Mouse (Mus musculus): ENCODE data around the gene P2rx4.

- TF ChIP-seq EP300 (IDR thresholded peaks at IDR 0.05; ENCODE audit: low read depth), result no peak
- TF ChIP-seq CTCF (IDR thresholded peaks at IDR 0.05; ENCODE audit: low read depth), result no peak
Observed at GRCm38 (mm10) chr5:122703574-122703973, 3.8 kb upstream of the P2rx4 start.

Data from heart, postnatal 0 days (tissue).